Mouse (Mus musculus): Measurements from ENCODE around the gene Olfr815.
"Not testable (repeated sequence)": the region's sequence is repeated elsewhere in the genome, so short reads cannot be mapped to it uniquely, and the experiment has no call there.

The Olfr815 gene

GRCm38 (mm10) chr10:129905767-129906166 lies at the start of gene Olfr815:
Olfr815 (minus strand) TSS chr10:129905867.
- not testable (repeated sequence) for DNase-seq (ENCODE audit: extremely low spot score)

GRCm38 (mm10) chr10:129949000-129949399 lies 43.3 kb upstream of the Olfr815 start, which contains the start of gene Olfr818:
Olfr818 (minus strand) TSS chr10:129949100.
- DNase-seq (ENCODE audit: extremely low spot score) = no peak

GRCm38 (mm10) chr10:129915497-129915896 lies 9.8 kb upstream of the Olfr815 start, which contains the start of gene Olfr816:
Olfr816 (minus strand) TSS chr10:129915597.
- no peak for DNase-seq (ENCODE audit: extremely low spot score)

- DNase-seq (ENCODE audit: extremely low spot score) = no peak
Observed at GRCm38 (mm10) chr10:129885934-129886333, 19.7 kb downstream of the Olfr815 start.

- not testable (repeated sequence) for DNase-seq (ENCODE audit: extremely low spot score)
Observed at GRCm38 (mm10) chr10:129885496-129885895, 20.2 kb downstream of the Olfr815 start.

GRCm38 (mm10) chr10:129879751-129880150 lies 25.9 kb downstream of the Olfr815 start, which contains the start of gene Olfr814:
Olfr814 (minus strand) TSS chr10:129879851.
- not testable (repeated sequence) for DNase-seq (ENCODE audit: extremely low spot score)

- DNase-seq (ENCODE audit: extremely low spot score) = no peak
Observed at GRCm38 (mm10) chr10:129855067-129855466, 50.6 kb downstream of the Olfr815 start, which contains the start of gene Olfr813. Olfr813 (plus strand) TSS chr10:129855367.
